Mouse (Mus musculus): ENCODE measurements around the gene Ptcd2. TPM values are rescaled to one million over a fixed set of nuclear protein-coding genes. Genes with fewer than 3 reads are reported as not detected.

The Ptcd2 gene
- total RNA-seq, 2 experiments from 2014 or later: 38.8 to 43.6 TPM

DNA sequence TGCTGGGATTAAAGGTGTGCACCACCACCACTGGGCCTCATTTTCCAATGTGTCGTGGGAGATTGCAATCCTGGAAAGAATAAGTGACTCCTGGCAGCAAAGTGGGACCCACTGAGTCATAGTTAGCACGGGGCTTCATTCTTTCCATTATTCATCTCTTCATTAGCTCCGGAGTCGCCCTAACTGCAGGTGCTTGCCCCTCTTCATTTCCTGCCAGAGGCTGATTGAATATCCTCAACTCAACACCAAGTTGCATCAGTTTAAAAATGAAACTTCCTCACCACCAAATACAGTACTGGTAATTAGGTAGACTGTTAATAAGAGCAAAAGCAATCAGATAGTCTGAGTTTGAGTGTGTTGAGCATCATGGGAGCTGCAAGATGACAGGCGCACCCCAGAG, 30.4 kb downstream of the Ptcd2 start:
- no peak for DNase-seq
- intact Hi-C loops (cut with DNase I): no loop called here

DNA sequence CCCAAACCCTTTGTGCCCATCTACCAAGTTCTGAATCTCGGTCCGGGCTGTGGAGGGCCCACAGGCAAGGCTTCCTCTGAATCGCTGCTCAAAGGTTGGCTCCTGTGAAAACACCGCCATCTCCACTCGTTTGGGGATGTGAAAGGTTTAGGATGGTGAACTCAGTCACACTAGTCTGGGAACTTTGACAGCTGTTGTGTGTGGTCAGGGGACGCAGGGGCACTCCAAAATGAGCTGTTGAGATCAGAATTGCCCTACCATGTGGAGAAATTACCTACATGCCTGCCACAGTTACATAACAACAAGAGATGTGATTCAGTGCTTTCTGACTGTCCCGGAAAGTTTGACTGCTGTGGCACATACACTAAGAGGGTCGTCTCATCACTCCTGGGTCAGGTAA, 36.1 kb downstream of the Ptcd2 start:
- intact Hi-C loops (cut with DNase I): no loop called here
- DNase-seq: peak in 1 of 2 experiments; percentile 43

GRCm38 (mm10) chr13:99307930-99308359, 36.6 kb downstream of the Ptcd2 start:
- intact Hi-C loops (cut with DNase I): no loop called here
- DNase-seq: peak; percentile 69 to 70

DNA sequence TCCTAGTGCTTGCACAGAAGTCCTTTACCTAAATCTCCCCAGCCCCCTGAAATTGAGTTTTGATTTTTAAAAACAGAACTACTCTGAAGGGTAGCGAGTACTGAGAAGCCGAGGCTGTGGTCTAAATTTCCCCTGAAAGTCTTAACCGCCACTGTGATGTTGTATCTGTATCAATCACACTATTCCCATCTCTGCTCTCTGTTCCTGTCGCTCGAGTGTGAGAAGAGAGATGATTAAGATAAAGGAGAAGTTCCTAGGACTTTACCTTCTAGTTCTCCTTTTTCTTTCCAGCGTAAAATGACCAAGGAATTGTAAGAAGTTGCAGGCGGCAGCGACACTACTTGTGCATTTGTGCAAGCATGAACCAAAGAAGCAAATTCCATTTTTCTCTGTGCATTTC, 38.3 kb downstream of the Ptcd2 start:
- intact Hi-C loops (cut with DNase I): no loop called here
- no peak for DNase-seq

- peak; percentile 46 to 51 for DNase-seq
- intact Hi-C loops (cut with DNase I): no loop called here
These were observed 39.3 kb downstream of the Ptcd2 start for GRCm38 (mm10) chr13:99305186-99305585.

DNA sequence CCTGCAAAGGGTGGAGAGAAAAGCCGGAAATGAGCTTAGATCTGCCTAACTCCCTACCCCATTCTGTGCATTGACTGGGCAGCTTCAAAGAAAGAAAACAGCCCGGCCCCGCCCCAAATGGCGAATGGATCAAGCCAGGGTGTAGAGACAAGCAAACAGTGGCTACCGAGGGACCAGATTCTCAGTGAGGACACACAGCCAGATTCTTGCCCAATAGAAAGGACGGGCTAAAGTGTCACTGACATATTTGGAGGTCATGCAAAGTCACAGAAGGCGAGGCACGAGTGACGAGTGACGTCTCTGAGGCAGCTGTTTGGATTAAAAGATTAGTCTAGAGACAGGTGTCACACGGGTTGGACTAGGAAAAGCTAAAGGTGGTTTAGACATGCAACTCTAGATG, 40.1 kb downstream of the Ptcd2 start:
- intact Hi-C loops (cut with DNase I): loop anchor here (5.0 kb wide), 1 partner anchor 47 kb away; no protein-coding TSS in a partner anchor

GRCm38 (mm10) chr13:99303846-99304245, 40.7 kb downstream of the Ptcd2 start:
- no peak for DNase-seq
- intact Hi-C loops (cut with DNase I): loop anchor here (5.0 kb wide), 1 partner anchor 47 kb away; no protein-coding TSS in a partner anchor

More for the DNA sequence above, 40.1 kb downstream of the Ptcd2 start:
- DNase-seq: no peak

GRCm38 (mm10) chr13:99299921-99300320, 44.6 kb downstream of the Ptcd2 start:
- intact Hi-C loops (cut with DNase I): loop anchor here (5.0 kb wide), 1 partner anchor 43 kb away; no protein-coding TSS in a partner anchor

DNA sequence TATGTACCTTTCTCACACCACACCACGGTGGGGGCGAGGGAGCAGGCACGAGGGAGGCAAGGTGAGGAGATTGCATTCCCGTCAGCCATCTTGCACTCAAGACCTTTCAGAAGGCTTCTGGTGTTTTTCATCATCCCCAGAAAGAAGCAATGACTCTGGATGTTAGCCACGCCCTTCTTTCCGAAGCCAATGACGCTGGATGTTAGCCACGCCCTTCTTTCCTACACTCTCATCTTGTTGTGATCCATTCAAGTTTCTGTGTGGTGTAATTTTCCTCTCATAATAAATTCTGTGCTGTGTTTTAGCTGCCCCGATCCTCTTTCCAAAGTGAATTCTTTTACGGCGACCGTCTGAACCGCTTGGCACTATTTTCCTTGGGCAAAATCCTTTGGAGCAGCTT, 50.3 kb downstream of the Ptcd2 start:
- no peak for DNase-seq
- intact Hi-C loops (cut with DNase I): no loop called here

More at GRCm38 (mm10) chr13:99299921-99300320, 44.6 kb downstream of the Ptcd2 start:
- DNase-seq: no peak

- intact Hi-C loops (cut with DNase I): no loop called here
These were observed 53.7 kb downstream of the Ptcd2 start for GRCm38 (mm10) chr13:99290766-99291165.

DNA sequence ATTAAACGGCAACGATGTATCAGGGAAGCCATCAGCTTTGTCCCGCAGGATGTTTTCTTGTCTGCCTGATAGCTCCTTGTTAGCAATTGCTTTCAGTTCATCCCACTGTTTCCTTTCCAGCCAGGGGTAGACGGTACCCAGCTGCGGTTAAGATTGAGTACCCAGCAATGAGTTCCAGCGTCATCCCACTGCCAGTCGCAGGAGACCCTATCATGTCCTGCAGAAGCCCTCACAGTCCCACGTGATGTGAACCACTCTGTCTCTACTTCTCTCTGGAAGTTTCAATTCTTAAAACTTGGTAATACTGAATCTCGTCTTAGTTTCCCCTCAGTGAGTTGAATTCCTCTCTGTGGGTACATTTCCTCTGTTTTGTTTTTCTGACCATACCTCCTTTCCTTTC, 56.7 kb downstream of the Ptcd2 start:
- intact Hi-C loops (cut with DNase I): no loop called here
- DNase-seq: no peak

More at GRCm38 (mm10) chr13:99290766-99291165, 53.7 kb downstream of the Ptcd2 start:
- no peak for DNase-seq

DNA sequence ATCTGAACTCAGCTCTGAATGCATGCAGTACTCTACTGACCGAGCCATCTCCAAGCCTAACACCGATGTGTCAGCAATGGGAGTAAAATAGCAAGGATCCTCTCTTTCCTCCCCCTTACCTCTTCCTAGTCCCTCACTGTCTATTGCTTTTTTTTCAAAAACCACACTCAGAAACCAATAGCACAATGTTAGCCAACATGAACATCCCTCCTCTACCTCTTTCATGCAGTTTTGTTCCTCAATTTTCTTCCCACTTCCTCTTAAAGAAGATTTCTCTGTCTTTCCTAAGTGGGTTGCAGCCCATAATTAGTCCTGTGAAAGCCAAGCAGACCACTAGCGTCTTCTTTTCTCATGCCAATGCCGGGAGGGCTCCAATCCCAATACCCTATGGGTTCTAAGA, 57.3 kb downstream of the Ptcd2 start:
- intact Hi-C loops (cut with DNase I): no loop called here
- DNase-seq: no peak

DNA sequence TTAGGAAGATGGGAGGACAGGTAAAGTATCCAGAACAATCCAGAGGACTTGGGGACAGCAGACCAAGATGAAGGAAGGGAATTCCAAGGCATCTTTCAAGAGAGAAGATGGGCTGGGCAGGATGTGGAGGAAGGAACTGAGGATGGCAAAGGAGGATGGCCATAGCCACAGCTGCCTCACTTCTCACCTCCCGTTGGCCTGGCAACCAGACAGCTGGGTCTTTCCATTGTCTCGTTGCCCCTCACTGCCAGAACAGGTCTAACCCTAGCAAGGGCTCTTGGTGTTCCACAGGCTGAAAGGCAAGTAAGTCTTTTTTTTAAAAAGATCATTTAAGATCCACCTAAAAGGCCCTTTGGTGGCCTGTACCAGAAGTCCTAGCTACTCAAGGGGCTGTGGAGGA, 59.3 kb downstream of the Ptcd2 start:
- no peak for DNase-seq
- intact Hi-C loops (cut with DNase I): no loop called here

- intact Hi-C loops (cut with DNase I): no loop called here
- DNase-seq: no peak
These were observed 59.9 kb downstream of the Ptcd2 start for GRCm38 (mm10) chr13:99284400-99285160.

DNA sequence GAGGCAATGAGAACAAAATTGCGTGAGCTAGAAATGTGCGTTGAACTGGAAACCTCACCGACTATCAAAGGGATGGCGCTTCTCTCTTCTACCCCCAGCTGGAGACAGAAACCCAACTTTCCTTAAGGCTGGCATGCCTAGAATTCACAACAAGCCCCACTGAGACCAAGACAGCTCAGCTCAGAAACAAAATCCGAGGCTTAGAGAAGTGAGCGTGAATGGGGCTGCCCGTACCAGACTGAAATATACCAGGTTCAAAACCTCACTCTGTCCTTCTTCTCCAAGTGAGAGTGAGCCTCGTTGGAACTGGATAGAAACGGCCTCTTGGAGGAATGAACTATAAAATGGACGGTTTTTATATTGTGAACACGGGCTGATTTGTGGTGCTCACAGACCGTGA, 60.6 kb downstream of the Ptcd2 start:
- no peak for DNase-seq
- intact Hi-C loops (cut with DNase I): no loop called here

GRCm38 (mm10) chr13:99282961-99283360, 61.5 kb downstream of the Ptcd2 start:
- no peak for DNase-seq
- intact Hi-C loops (cut with DNase I): no loop called here

GRCm38 (mm10) chr13:99279351-99279750, 65.2 kb downstream of the Ptcd2 start:
- DNase-seq: peak in 1 of 2 experiments; percentile 21
- intact Hi-C loops (cut with DNase I): no loop called here

DNA sequence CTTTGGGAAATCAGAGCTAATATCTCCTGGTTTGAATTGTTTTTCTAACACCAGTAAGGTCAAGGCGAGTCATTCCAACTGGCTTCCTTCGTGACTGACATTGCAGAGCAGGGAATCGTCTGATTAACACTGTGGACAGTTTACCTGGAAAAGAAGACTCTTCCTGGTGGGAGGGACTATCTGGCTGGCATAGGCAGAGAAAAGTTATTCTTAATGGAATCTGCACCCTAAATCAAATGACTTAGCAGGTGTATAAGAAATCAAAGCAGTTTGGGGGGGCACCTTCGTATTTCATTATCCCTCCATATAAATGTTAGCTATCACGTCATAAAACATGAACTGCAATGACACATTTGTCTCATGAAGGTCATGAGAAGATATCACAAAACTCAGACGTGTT, 66.0 kb downstream of the Ptcd2 start:
- intact Hi-C loops (cut with DNase I): no loop called here
- DNase-seq: no peak

GRCm38 (mm10) chr13:99277521-99277920, 67.0 kb downstream of the Ptcd2 start:
- no peak for DNase-seq
- intact Hi-C loops (cut with DNase I): no loop called here

- intact Hi-C loops (cut with DNase I): no loop called here
- DNase-seq: no peak
These were observed 72.5 kb downstream of the Ptcd2 start for GRCm38 (mm10) chr13:99272046-99272445.
